Mouse (Mus musculus): ENCODE measurements at regions not wholly inside any gene's neighbourhood (a gene's known extent, or its start where the extent isn't known, plus 50 kb on each side); places are given as distances from the start of the nearest gene placed in this dataset.

GRCm38 (mm10) chr16:7951616-7952015, 473.3 kb downstream of the Tmem114 start:
- Histone ChIP-seq H3K27ac (no peak overlapping the region), H3K4me1 (no peaks in the 10 kb centered on the region), H3K4me3 (no peak overlapping the region), H3K36me3 (no peaks in the 10 kb centered on the region), H3K27me3 (ENCODE audit: low read depth, poor library complexity, severe bottlenecking) (no peaks in the 10 kb centered on the region), H3K9me3 (replicated peaks) (no peaks in the 10 kb centered on the region)
- 76% methylated on average over 2 of the region's 2 CpGs for WGBS
- no peak for DNase-seq (ENCODE audit: low spot score)

GRCm38 (mm10) chr16:7942333-7942732, 482.6 kb downstream of the Tmem114 start:
- no peaks in the 10 kb centered on the region for H3K9me3 ChIP-seq (replicated peaks)
- no peak for DNase-seq (ENCODE audit: low spot score)
- no peaks in the 10 kb centered on the region for H3K36me3 ChIP-seq
- no peaks in the 10 kb centered on the region for H3K27me3 ChIP-seq (ENCODE audit: low read depth, poor library complexity, severe bottlenecking)
- 79% methylated on average over 2 of the region's 2 CpGs for WGBS
- no peak overlapping the region for H3K4me3 ChIP-seq
- H3K27ac ChIP-seq: no peak overlapping the region
- H3K4me1 ChIP-seq: no peaks in the 10 kb centered on the region

- 55% methylated on average over 5 of the region's 5 CpGs for WGBS
Measured at GRCm38 (mm10) chr16:7937167-7937566, 487.8 kb downstream of the Tmem114 start.

GRCm38 (mm10) chr16:7932322-7932721, 492.6 kb downstream of the Tmem114 start:
- Histone ChIP-seq H3K9me3 (replicated peaks) (no peaks in the 10 kb centered on the region), H3K36me3 (no peaks in the 10 kb centered on the region), H3K27ac (no peak overlapping the region), H3K4me1 (no peaks in the 10 kb centered on the region), H3K27me3 (ENCODE audit: low read depth, poor library complexity, severe bottlenecking) (no peaks in the 10 kb centered on the region), H3K4me3 (no peak overlapping the region)
- DNase-seq (ENCODE audit: low spot score): no peak
- 45% methylated on average over 4 of the region's 4 CpGs for WGBS

More at GRCm38 (mm10) chr16:7937167-7937566, 487.8 kb downstream of the Tmem114 start:
- Histone ChIP-seq H3K4me3 (no peak overlapping the region), H3K27me3 (ENCODE audit: low read depth, poor library complexity, severe bottlenecking) (no peaks in the 10 kb centered on the region), H3K9me3 (replicated peaks) (no peaks in the 10 kb centered on the region), H3K27ac (no peak overlapping the region), H3K36me3 (no peaks in the 10 kb centered on the region), H3K4me1 (no peaks in the 10 kb centered on the region)
- no peak for DNase-seq (ENCODE audit: low spot score)

GRCm38 (mm10) chr16:7931676-7932075, 493.3 kb downstream of the Tmem114 start:
- Histone ChIP-seq H3K27me3 (ENCODE audit: low read depth, poor library complexity, severe bottlenecking) (no peaks in the 10 kb centered on the region), H3K9me3 (replicated peaks) (no peaks in the 10 kb centered on the region), H3K36me3 (no peaks in the 10 kb centered on the region), H3K27ac (no peak overlapping the region), H3K4me1 (no peaks in the 10 kb centered on the region), H3K4me3 (no peak overlapping the region)
- 93% methylated on average over 6 of the region's 6 CpGs for WGBS
- no peak for DNase-seq (ENCODE audit: low spot score)

GRCm38 (mm10) chr16:7929112-7929511, 495.8 kb downstream of the Tmem114 start:
- Histone ChIP-seq H3K27me3 (ENCODE audit: low read depth, poor library complexity, severe bottlenecking) (no peaks in the 10 kb centered on the region), H3K27ac (no peak overlapping the region), H3K9me3 (replicated peaks) (no peaks in the 10 kb centered on the region), H3K36me3 (no peaks in the 10 kb centered on the region), H3K4me3 (no peak overlapping the region), H3K4me1 (no peaks in the 10 kb centered on the region)
- DNase-seq (ENCODE audit: low spot score): no peak
- 74% methylated on average over 4 of the region's 4 CpGs for WGBS

- 78% methylated on average over 6 of the region's 6 CpGs for WGBS
- H3K36me3 ChIP-seq: no peaks in the 10 kb centered on the region
- no peaks in the 10 kb centered on the region for H3K4me1 ChIP-seq
- no peaks in the 10 kb centered on the region for H3K27me3 ChIP-seq (ENCODE audit: low read depth, poor library complexity, severe bottlenecking)
- no peak overlapping the region for H3K4me3 ChIP-seq
- DNase-seq (ENCODE audit: low spot score): no peak
- H3K27ac ChIP-seq: no peak overlapping the region
- no peaks in the 10 kb centered on the region for H3K9me3 ChIP-seq (replicated peaks)
Measured at GRCm38 (mm10) chr16:7928391-7928935, 496.5 kb downstream of the Tmem114 start.

- 73% methylated on average over 8 of the region's 8 CpGs for WGBS
- no peaks in the 10 kb centered on the region for H3K9me3 ChIP-seq (replicated peaks)
- DNase-seq (ENCODE audit: low spot score): no peak
Measured at GRCm38 (mm10) chr16:7927756-7928155, 497.2 kb downstream of the Tmem114 start.

GRCm38 (mm10) chr16:7895786-7896185, 529.1 kb downstream of the Tmem114 start:
- no peak overlapping the region for H3K4me3 ChIP-seq
- H3K27me3 ChIP-seq (ENCODE audit: low read depth, poor library complexity, severe bottlenecking): no peaks in the 10 kb centered on the region
- H3K9me3 ChIP-seq (replicated peaks): no peaks in the 10 kb centered on the region
- no peak for DNase-seq (ENCODE audit: low spot score)
- H3K36me3 ChIP-seq: no peaks in the 10 kb centered on the region
- WGBS: 79% methylated on average over 2 of the region's 2 CpGs
- H3K27ac ChIP-seq: no peak overlapping the region
- H3K4me1 ChIP-seq: no peaks in the 10 kb centered on the region

More at GRCm38 (mm10) chr16:7927756-7928155, 497.2 kb downstream of the Tmem114 start:
- Histone ChIP-seq H3K27me3 (ENCODE audit: low read depth, poor library complexity, severe bottlenecking) (no peaks in the 10 kb centered on the region), H3K36me3 (no peaks in the 10 kb centered on the region), H3K4me1 (no peaks in the 10 kb centered on the region), H3K4me3 (no peak overlapping the region), H3K27ac (no peak overlapping the region)

- DNase-seq (ENCODE audit: low spot score): no peak
- Histone ChIP-seq H3K27me3 (ENCODE audit: low read depth, poor library complexity, severe bottlenecking) (no peaks in the 10 kb centered on the region), H3K4me1 (no peaks in the 10 kb centered on the region), H3K27ac (no peak overlapping the region), H3K36me3 (no peaks in the 10 kb centered on the region), H3K4me3 (no peak overlapping the region), H3K9me3 (replicated peaks) (no peaks in the 10 kb centered on the region)
- 87% methylated on average over 5 of the region's 5 CpGs for WGBS
Measured at GRCm38 (mm10) chr16:7892799-7893198, 532.1 kb downstream of the Tmem114 start.

- Histone ChIP-seq H3K27me3 (ENCODE audit: low read depth, poor library complexity, severe bottlenecking) (no peaks in the 10 kb centered on the region), H3K9me3 (replicated peaks) (no peaks in the 10 kb centered on the region), H3K4me1 (no peaks in the 10 kb centered on the region), H3K27ac (no peak overlapping the region), H3K36me3 (no peaks in the 10 kb centered on the region), H3K4me3 (no peak overlapping the region)
- no peak for DNase-seq (ENCODE audit: low spot score)
- 95% methylated on average over 2 of the region's 2 CpGs for WGBS
Measured at GRCm38 (mm10) chr16:7863406-7863805, 561.5 kb downstream of the Tmem114 start.

- H3K4me3 ChIP-seq: no peak overlapping the region
- H3K4me1 ChIP-seq: no peaks in the 10 kb centered on the region
- WGBS: 81% methylated on average over 5 of the region's 5 CpGs
- no peak overlapping the region for H3K27ac ChIP-seq
- DNase-seq (ENCODE audit: low spot score): no peak
- H3K9me3 ChIP-seq (replicated peaks): no peaks in the 10 kb centered on the region
- H3K36me3 ChIP-seq: no peaks in the 10 kb centered on the region
- no peaks in the 10 kb centered on the region for H3K27me3 ChIP-seq (ENCODE audit: low read depth, poor library complexity, severe bottlenecking)
Measured at GRCm38 (mm10) chr16:7839139-7839538, 585.8 kb downstream of the Tmem114 start.

- WGBS: 69% methylated on average over 6 of the region's 6 CpGs
Measured at GRCm38 (mm10) chr16:7831142-7831541, 593.8 kb downstream of the Tmem114 start.

More at GRCm38 (mm10) chr16:7831142-7831541, 593.8 kb downstream of the Tmem114 start:
- no peak overlapping the region for H3K27ac ChIP-seq
- H3K9me3 ChIP-seq (replicated peaks): no peaks in the 10 kb centered on the region
- H3K4me1 ChIP-seq: no peaks in the 10 kb centered on the region
- no peaks in the 10 kb centered on the region for H3K36me3 ChIP-seq
- DNase-seq (ENCODE audit: low spot score): no peak
- H3K4me3 ChIP-seq: no peak overlapping the region
- no peaks in the 10 kb centered on the region for H3K27me3 ChIP-seq (ENCODE audit: low read depth, poor library complexity, severe bottlenecking)

All from limb, embryonic 10.5 days (tissue).